Mouse (Mus musculus): Measurements from ENCODE around the gene Ssu72. TPM values are rescaled to one million over a fixed set of nuclear protein-coding genes. Genes with fewer than 3 reads are reported as not detected.

Gene Ssu72
- polyA plus RNA-seq (2014; fragmentation: Illumina TruSeq; extraction: RNeasy Lipid Tissue Mini Kit (QIAGEN cat#74804); ENCODE audit: insufficient read depth, low read depth, low replicate concordance), result 76.0 TPM

GRCm38 (mm10) chr4:155704721-155705591, at the start of gene Ssu72:
Ssu72 (plus strand) TSS chr4:155704800.

DNA sequence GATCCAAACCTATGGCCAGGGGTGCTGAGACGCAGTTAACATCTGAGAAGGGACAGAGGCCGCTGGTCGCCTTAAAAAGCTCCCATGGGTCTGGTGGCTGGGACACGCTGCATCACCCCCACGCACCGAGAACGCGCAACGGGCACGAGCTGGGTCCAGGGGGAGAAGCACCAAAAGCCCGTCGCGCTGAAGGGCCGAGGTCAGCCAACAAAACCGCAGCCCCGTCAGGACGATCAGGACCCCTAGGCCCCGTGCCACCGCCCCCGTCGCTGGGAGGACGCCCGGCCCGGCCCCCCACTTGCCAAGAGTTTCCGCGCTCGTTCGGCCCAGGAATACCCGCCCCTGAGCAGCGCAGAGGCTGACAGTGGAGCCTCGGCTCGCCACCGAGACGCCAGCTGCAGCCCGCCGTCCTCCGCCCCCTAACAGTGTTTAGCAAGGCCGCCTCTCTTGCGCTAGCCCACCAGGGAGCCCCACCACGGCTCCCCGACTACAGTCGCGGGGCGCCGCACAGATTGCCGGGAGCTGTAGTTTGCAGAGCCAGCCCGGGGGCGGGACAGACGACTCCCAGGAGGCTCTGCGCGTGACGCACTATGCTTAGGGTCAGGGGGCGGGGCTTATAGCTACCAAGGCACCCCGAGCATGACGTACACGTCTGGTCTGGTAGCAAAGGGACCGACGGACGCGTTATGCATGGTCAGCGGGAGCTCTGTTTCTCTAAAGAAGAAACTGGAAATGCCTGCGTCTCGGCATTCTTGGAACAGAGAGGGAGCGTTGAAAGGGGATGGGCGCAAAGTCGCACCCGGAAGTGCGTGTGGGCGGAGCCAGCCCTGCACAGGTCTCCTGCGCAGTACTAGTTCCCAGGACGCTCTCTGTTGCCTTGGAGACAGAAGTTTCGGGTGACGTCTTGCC, 35.7 kb upstream of the Ssu72 start, which contains the start of gene Mib2:
TSS of gene Mib2 (minus strand) at position 510 of the 909 bp plus-strand sequence.

DNA sequence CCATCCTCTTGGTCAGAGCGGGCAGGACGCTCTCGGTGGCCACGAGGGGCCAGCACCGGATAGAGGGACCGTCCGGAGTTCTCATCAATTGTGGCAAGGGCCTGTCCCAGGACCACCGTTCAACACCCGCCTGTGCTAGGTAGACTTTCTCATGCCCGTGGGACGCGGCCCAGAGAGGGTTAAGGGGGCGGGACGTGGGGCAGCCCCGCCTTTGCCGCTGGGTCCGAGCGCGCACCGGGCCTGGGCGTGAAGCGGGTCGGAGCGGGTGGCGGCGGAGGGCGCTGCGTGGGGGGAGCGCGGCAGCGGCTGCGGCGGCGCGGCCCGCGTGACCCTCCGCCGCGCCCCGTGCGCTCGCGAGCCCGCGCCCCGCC, 10.5 kb upstream of the Ssu72 start, which contains the start of gene Fndc10:
TSS of gene Fndc10 (plus strand) at position 232 of the 371 bp plus-strand sequence.

DNA sequence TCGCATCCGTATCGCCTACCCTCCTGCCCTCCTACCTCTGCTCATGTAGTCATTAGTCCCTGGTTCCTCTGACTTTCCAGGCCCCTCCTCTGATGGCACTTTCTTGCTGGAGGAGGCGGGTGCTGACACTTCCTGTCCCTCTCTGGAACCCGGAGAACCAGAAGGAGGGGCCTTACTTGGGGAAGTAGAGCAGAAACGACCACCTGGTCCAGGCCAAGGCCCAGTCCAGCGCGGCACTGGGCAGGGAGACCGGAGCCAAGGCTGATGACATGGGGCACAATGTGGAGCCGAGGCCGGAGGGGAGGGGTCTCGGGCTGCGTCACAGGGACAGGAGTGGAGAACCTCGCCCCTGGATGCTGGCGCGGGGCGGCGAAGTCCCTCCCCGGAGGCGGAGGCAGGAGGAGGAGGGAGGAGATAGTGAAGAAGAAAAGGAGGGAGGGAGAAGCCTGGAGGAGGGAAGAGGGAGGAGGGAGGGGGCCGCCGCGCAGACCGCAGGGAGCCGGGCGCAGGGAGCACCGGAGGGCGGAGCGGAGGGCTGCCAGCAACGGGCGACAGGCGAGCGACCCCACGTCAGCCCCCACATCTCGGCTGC, 29.8 kb downstream of the Ssu72 start, which contains the start of gene Tmem240:
TSS of gene Tmem240 (plus strand) at position 451 of the 592 bp plus-strand sequence.

GRCm38 (mm10) chr4:155760613-155761355, 56.2 kb downstream of the Ssu72 start, which contains the start of gene Atad3a:
Atad3a (minus strand) TSS chr4:155761093.

DNA sequence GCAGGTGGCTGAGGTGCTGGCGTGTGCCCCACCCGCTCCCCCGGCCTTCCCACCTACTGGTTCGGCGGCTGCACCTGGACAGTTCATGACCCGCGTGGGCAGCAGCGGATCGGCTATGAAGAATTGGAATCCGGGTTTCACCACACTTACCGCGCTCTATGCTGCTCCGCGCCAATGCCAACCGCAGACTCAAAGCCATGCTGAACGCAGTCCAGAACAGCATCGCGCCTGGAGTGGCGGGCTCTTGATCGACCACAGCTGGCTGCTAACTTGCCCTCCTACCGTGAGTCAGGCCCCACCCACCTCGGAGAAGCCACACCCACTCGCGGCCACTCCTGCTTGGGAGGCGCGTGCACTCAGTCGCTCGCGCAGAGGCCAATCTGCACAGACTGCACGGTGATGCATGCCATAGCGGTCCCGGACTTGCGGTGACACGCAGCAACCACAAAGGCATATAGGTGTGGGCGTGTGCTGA, 69.7 kb downstream of the Ssu72 start, which contains the start of gene Vwa1:
TSS of gene Vwa1 (minus strand) at position 419 of the 475 bp plus-strand sequence.

Other genes with a start within 250 kb of the Ssu72 start
- gene Tmem52, start 235.7 kb upstream of the Ssu72 start, polyA plus RNA-seq (2014; fragmentation: Illumina TruSeq; extraction: RNeasy Lipid Tissue Mini Kit (QIAGEN cat#74804); ENCODE audit: insufficient read depth, low read depth, low replicate concordance), result 1.1 TPM
- 229 TPM for gene Gnb1, start 213.4 kb upstream of the Ssu72 start, polyA plus RNA-seq (2014; fragmentation: Illumina TruSeq; extraction: RNeasy Lipid Tissue Mini Kit (QIAGEN cat#74804); ENCODE audit: insufficient read depth, low read depth, low replicate concordance)
- gene Nadk, start 142.4 kb upstream of the Ssu72 start, polyA plus RNA-seq (2014; fragmentation: Illumina TruSeq; extraction: RNeasy Lipid Tissue Mini Kit (QIAGEN cat#74804); ENCODE audit: insufficient read depth, low read depth, low replicate concordance), result 65.4 TPM
- gene Slc35e2, start 103.4 kb upstream of the Ssu72 start, polyA plus RNA-seq (2014; fragmentation: Illumina TruSeq; extraction: RNeasy Lipid Tissue Mini Kit (QIAGEN cat#74804); ENCODE audit: insufficient read depth, low read depth, low replicate concordance), result 2.7 TPM
- 47.0 TPM for gene Cdk11b, start 79.9 kb upstream of the Ssu72 start, polyA plus RNA-seq (2014; fragmentation: Illumina TruSeq; extraction: RNeasy Lipid Tissue Mini Kit (QIAGEN cat#74804); ENCODE audit: insufficient read depth, low read depth, low replicate concordance)
- not detected for gene Gm10563, start 59.4 kb upstream of the Ssu72 start, polyA plus RNA-seq (2014; fragmentation: Illumina TruSeq; extraction: RNeasy Lipid Tissue Mini Kit (QIAGEN cat#74804); ENCODE audit: insufficient read depth, low read depth, low replicate concordance)
- 18.4 TPM for gene Mmp23, start 51.4 kb upstream of the Ssu72 start, polyA plus RNA-seq (2014; fragmentation: Illumina TruSeq; extraction: RNeasy Lipid Tissue Mini Kit (QIAGEN cat#74804); ENCODE audit: insufficient read depth, low read depth, low replicate concordance)
- gene Mib2, start 35.6 kb upstream of the Ssu72 start, polyA plus RNA-seq (2014; fragmentation: Illumina TruSeq; extraction: RNeasy Lipid Tissue Mini Kit (QIAGEN cat#74804); ENCODE audit: insufficient read depth, low read depth, low replicate concordance), result 23.8 TPM
- 2.8 TPM for gene Fndc10, start 10.5 kb upstream of the Ssu72 start, polyA plus RNA-seq (2014; fragmentation: Illumina TruSeq; extraction: RNeasy Lipid Tissue Mini Kit (QIAGEN cat#74804); ENCODE audit: insufficient read depth, low read depth, low replicate concordance)
- gene Tmem240, start 30.0 kb downstream of the Ssu72 start, polyA plus RNA-seq (2014; fragmentation: Illumina TruSeq; extraction: RNeasy Lipid Tissue Mini Kit (QIAGEN cat#74804); ENCODE audit: insufficient read depth, low read depth, low replicate concordance), result 0.40 TPM
- 17.7 TPM for gene Atad3a, start 56.3 kb downstream of the Ssu72 start, polyA plus RNA-seq (2014; fragmentation: Illumina TruSeq; extraction: RNeasy Lipid Tissue Mini Kit (QIAGEN cat#74804); ENCODE audit: insufficient read depth, low read depth, low replicate concordance)
- gene Vwa1, start 69.9 kb downstream of the Ssu72 start, polyA plus RNA-seq (2014; fragmentation: Illumina TruSeq; extraction: RNeasy Lipid Tissue Mini Kit (QIAGEN cat#74804); ENCODE audit: insufficient read depth, low read depth, low replicate concordance), result 3.0 TPM
- 0.29 TPM for gene Tmem88b, start 81.1 kb downstream of the Ssu72 start, polyA plus RNA-seq (2014; fragmentation: Illumina TruSeq; extraction: RNeasy Lipid Tissue Mini Kit (QIAGEN cat#74804); ENCODE audit: insufficient read depth, low read depth, low replicate concordance)
- gene Ankrd65, start 85.6 kb downstream of the Ssu72 start, polyA plus RNA-seq (2014; fragmentation: Illumina TruSeq; extraction: RNeasy Lipid Tissue Mini Kit (QIAGEN cat#74804); ENCODE audit: insufficient read depth, low read depth, low replicate concordance), result 3.2 TPM
- 112 TPM for gene Mrpl20, start 98.1 kb downstream of the Ssu72 start, polyA plus RNA-seq (2014; fragmentation: Illumina TruSeq; extraction: RNeasy Lipid Tissue Mini Kit (QIAGEN cat#74804); ENCODE audit: insufficient read depth, low read depth, low replicate concordance)
- gene Ccnl2, start 107.7 kb downstream of the Ssu72 start, polyA plus RNA-seq (2014; fragmentation: Illumina TruSeq; extraction: RNeasy Lipid Tissue Mini Kit (QIAGEN cat#74804); ENCODE audit: insufficient read depth, low read depth, low replicate concordance), result 51.7 TPM
- 106 TPM for gene Aurkaip1, start 126.5 kb downstream of the Ssu72 start, polyA plus RNA-seq (2014; fragmentation: Illumina TruSeq; extraction: RNeasy Lipid Tissue Mini Kit (QIAGEN cat#74804); ENCODE audit: insufficient read depth, low read depth, low replicate concordance)
- 188 TPM for gene Mxra8, start 134.9 kb downstream of the Ssu72 start, polyA plus RNA-seq (2014; fragmentation: Illumina TruSeq; extraction: RNeasy Lipid Tissue Mini Kit (QIAGEN cat#74804); ENCODE audit: insufficient read depth, low read depth, low replicate concordance)
- gene Dvl1, start 142.6 kb downstream of the Ssu72 start, polyA plus RNA-seq (2014; fragmentation: Illumina TruSeq; extraction: RNeasy Lipid Tissue Mini Kit (QIAGEN cat#74804); ENCODE audit: insufficient read depth, low read depth, low replicate concordance), result 25.1 TPM
- gene Tas1r3, start 158.6 kb downstream of the Ssu72 start, polyA plus RNA-seq (2014; fragmentation: Illumina TruSeq; extraction: RNeasy Lipid Tissue Mini Kit (QIAGEN cat#74804); ENCODE audit: insufficient read depth, low read depth, low replicate concordance), result 0.19 TPM
- 6.7 TPM for gene Cptp, start 164.6 kb downstream of the Ssu72 start, polyA plus RNA-seq (2014; fragmentation: Illumina TruSeq; extraction: RNeasy Lipid Tissue Mini Kit (QIAGEN cat#74804); ENCODE audit: insufficient read depth, low read depth, low replicate concordance)
- 18.8 TPM for gene Ints11, start 164.7 kb downstream of the Ssu72 start, polyA plus RNA-seq (2014; fragmentation: Illumina TruSeq; extraction: RNeasy Lipid Tissue Mini Kit (QIAGEN cat#74804); ENCODE audit: insufficient read depth, low read depth, low replicate concordance)
- gene Pusl1, start 187.0 kb downstream of the Ssu72 start, polyA plus RNA-seq (2014; fragmentation: Illumina TruSeq; extraction: RNeasy Lipid Tissue Mini Kit (QIAGEN cat#74804); ENCODE audit: insufficient read depth, low read depth, low replicate concordance), result 13.1 TPM
- 6.0 TPM for gene Acap3, start 187.0 kb downstream of the Ssu72 start, polyA plus RNA-seq (2014; fragmentation: Illumina TruSeq; extraction: RNeasy Lipid Tissue Mini Kit (QIAGEN cat#74804); ENCODE audit: insufficient read depth, low read depth, low replicate concordance)
- 45.9 TPM for gene Ube2j2, start 239.0 kb downstream of the Ssu72 start, polyA plus RNA-seq (2014; fragmentation: Illumina TruSeq; extraction: RNeasy Lipid Tissue Mini Kit (QIAGEN cat#74804); ENCODE audit: insufficient read depth, low read depth, low replicate concordance)

All from lung, adult 10 weeks (tissue).